Mouse (Mus musculus): ENCODE results near the gene Myzap. TPM values are rescaled to one million over a fixed set of nuclear protein-coding genes. Genes with fewer than 3 reads are reported as not detected.

Myzap gene
- polyA plus RNA-seq, 2 experiments = 1.8 to 2.5 TPM

DNA sequence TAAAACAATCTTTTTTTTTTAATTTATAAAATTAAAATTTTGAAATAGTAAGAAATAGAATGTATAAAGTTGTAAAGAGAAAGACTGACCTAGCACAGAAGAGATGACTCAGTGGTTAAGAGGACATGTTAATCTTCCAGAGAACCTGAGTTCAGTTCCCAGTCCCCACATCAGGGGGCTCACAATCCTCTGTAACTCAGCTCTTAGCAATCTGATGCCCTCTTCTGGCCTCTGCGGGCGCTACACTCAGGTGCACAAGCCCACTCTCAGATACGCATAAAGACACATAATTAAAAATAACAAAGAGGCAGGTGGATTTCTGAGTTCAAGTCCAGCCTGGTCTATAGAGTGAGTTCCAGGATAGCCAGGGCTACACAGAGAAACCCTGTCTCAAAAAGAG, 38.2 kb downstream of the Myzap start:
- no peaks in the 10 kb centered on the region for H3K27me3 ChIP-seq (ENCODE audit: control insufficient read depth, insufficient read depth, low read length)
- 81% methylated on average over 3 of the region's 3 CpGs for WGBS (ENCODE audit: insufficient replicate concordance)

GRCm38 (mm10) chr9:71550176-71550575, 42.0 kb downstream of the Myzap start:
- ATAC-seq (ENCODE audit: insufficient read depth) (no peak), DNase-seq (ENCODE audit: low read depth in 3 of 3, low spot score in 3 of 3) (no peak)
- Histone ChIP-seq H3K9ac (replicated peaks) (no peak overlapping the region), H3K9me3 (ENCODE audit: control insufficient read depth, low read length) (no peaks in the 10 kb centered on the region), H3K4me2 (ENCODE audit: low read depth) (no peak overlapping the region), H3K4me1 (replicated peaks; ENCODE audit: control insufficient read depth in 2 of 2, insufficient read depth in 2 of 2, low read length in 1 of 2) (no peaks in the 10 kb centered on the region), H3K36me3 (replicated peaks; ENCODE audit: control insufficient read depth, insufficient read depth, low read depth) (no peaks in the 10 kb centered on the region), H3K4me3 (ENCODE audit: insufficient read depth in 1 of 2, low read depth in 2 of 2, low read length in 2 of 2) (no peak overlapping the region), H3K27ac (no peak overlapping the region), H3K27me3 (ENCODE audit: control insufficient read depth, insufficient read depth, low read length) (no peaks in the 10 kb centered on the region)
- TF ChIP-seq CTCF (IDR thresholded peaks at IDR 0.05; ENCODE audit: low read depth) (no peak), EP300 (IDR thresholded peaks at IDR 0.05; ENCODE audit: low read depth) (no peak)
- WGBS (ENCODE audit: insufficient replicate concordance) = 66% methylated on average over 8 of the region's 8 CpGs

More for the DNA sequence above, 38.2 kb downstream of the Myzap start:
- Histone ChIP-seq H3K9me3 (ENCODE audit: control insufficient read depth, low read length) (no peaks in the 10 kb centered on the region), H3K27ac (no peak overlapping the region), H3K9ac (replicated peaks) (no peak overlapping the region), H3K36me3 (replicated peaks; ENCODE audit: control insufficient read depth, insufficient read depth, low read depth) (no peaks in the 10 kb centered on the region), H3K4me2 (ENCODE audit: low read depth) (no peak overlapping the region), H3K4me1 (replicated peaks; ENCODE audit: control insufficient read depth in 2 of 2, insufficient read depth in 2 of 2, low read length in 1 of 2) (no peaks in the 10 kb centered on the region), H3K4me3 (ENCODE audit: insufficient read depth in 1 of 2, low read depth in 2 of 2, low read length in 2 of 2) (no peak overlapping the region)
- DNase-seq (ENCODE audit: low read depth in 3 of 3, low spot score in 3 of 3) = no peak
- no peak for TF ChIP-seq CTCF (IDR thresholded peaks at IDR 0.05; ENCODE audit: low read depth)
- TF ChIP-seq EP300 (IDR thresholded peaks at IDR 0.05; ENCODE audit: low read depth) = no peak
- ATAC-seq (ENCODE audit: insufficient read depth) = no peak

GRCm38 (mm10) chr9:71547704-71548275, 44.4 kb downstream of the Myzap start:
- no peak overlapping the region for H3K4me3 ChIP-seq (ENCODE audit: insufficient read depth in 1 of 2, low read depth in 2 of 2, low read length in 2 of 2)
- ATAC-seq (ENCODE audit: insufficient read depth) = no peak
- no peak for DNase-seq (ENCODE audit: low read depth in 3 of 3, low spot score in 3 of 3)
- H3K4me2 ChIP-seq (ENCODE audit: low read depth) = no peak overlapping the region
- H3K36me3 ChIP-seq (replicated peaks; ENCODE audit: control insufficient read depth, insufficient read depth, low read depth) = no peaks in the 10 kb centered on the region
- TF ChIP-seq EP300 (IDR thresholded peaks at IDR 0.05; ENCODE audit: low read depth) (no peak), CTCF (IDR thresholded peaks at IDR 0.05; ENCODE audit: low read depth) (no peak)
- H3K4me1 ChIP-seq (replicated peaks; ENCODE audit: control insufficient read depth in 2 of 2, insufficient read depth in 2 of 2, low read length in 1 of 2) = no peaks in the 10 kb centered on the region
- no peaks in the 10 kb centered on the region for H3K27me3 ChIP-seq (ENCODE audit: control insufficient read depth, insufficient read depth, low read length)
- 63% methylated on average over 10 of the region's 10 CpGs for WGBS (ENCODE audit: insufficient replicate concordance)
- no peaks in the 10 kb centered on the region for H3K9me3 ChIP-seq (ENCODE audit: control insufficient read depth, low read length)
- H3K27ac ChIP-seq = no peak overlapping the region
- no peak overlapping the region for H3K9ac ChIP-seq (replicated peaks)

DNA sequence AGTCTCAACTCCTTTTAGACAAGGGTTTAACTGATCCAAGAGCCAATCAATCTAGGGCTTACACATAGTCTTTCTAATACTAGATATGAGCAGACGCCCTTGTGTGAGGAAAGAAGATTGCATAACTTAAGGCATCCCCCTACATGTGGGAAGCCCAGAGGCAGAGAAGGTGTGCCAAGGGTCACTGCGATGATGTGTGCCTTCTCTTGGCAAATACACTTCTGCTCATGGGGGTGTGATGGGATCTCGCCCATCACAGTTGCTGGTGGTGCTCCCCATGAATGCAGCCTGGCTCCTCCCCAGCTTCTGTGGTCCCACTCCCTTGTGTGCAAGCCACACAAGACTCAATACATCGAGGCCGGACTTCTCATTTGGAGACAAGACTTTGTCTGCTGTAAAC, 47.3 kb downstream of the Myzap start:
- Histone ChIP-seq H3K4me2 (ENCODE audit: low read depth) (no peak overlapping the region), H3K4me1 (replicated peaks; ENCODE audit: control insufficient read depth in 2 of 2, insufficient read depth in 2 of 2, low read length in 1 of 2) (no peaks in the 10 kb centered on the region), H3K27ac (no peak overlapping the region), H3K27me3 (ENCODE audit: control insufficient read depth, insufficient read depth, low read length) (no peaks in the 10 kb centered on the region), H3K4me3 (ENCODE audit: insufficient read depth in 1 of 2, low read depth in 2 of 2, low read length in 2 of 2) (no peak overlapping the region), H3K36me3 (replicated peaks; ENCODE audit: control insufficient read depth, insufficient read depth, low read depth) (no peaks in the 10 kb centered on the region), H3K9ac (replicated peaks) (no peak overlapping the region), H3K9me3 (ENCODE audit: control insufficient read depth, low read length) (no peaks in the 10 kb centered on the region)
- no peak for ATAC-seq (ENCODE audit: insufficient read depth)
- 60% methylated on average over 5 of the region's 5 CpGs for WGBS (ENCODE audit: insufficient replicate concordance)
- TF ChIP-seq EP300 (IDR thresholded peaks at IDR 0.05; ENCODE audit: low read depth) (no peak), CTCF (IDR thresholded peaks at IDR 0.05; ENCODE audit: low read depth) (no peak)
- no peak for DNase-seq (ENCODE audit: low read depth in 3 of 3, low spot score in 3 of 3)

- no peak overlapping the region for H3K4me2 ChIP-seq (ENCODE audit: low read depth)
- H3K9ac ChIP-seq (replicated peaks) = no peak overlapping the region
- H3K27ac ChIP-seq = no peak overlapping the region
- no peaks in the 10 kb centered on the region for H3K4me1 ChIP-seq (replicated peaks; ENCODE audit: control insufficient read depth in 2 of 2, insufficient read depth in 2 of 2, low read length in 1 of 2)
- H3K27me3 ChIP-seq (ENCODE audit: control insufficient read depth, insufficient read depth, low read length) = no peaks in the 10 kb centered on the region
- TF ChIP-seq EP300 (IDR thresholded peaks at IDR 0.05; ENCODE audit: low read depth) = no peak
- TF ChIP-seq CTCF (IDR thresholded peaks at IDR 0.05; ENCODE audit: low read depth) = peak; percentile 77
- H3K36me3 ChIP-seq (replicated peaks; ENCODE audit: control insufficient read depth, insufficient read depth, low read depth) = no peaks in the 10 kb centered on the region
- DNase-seq (ENCODE audit: low read depth in 3 of 3, low spot score in 3 of 3) (peak; percentile 20 to 41 (median 33)), ATAC-seq (ENCODE audit: insufficient read depth) (no peak)
- H3K4me3 ChIP-seq (ENCODE audit: insufficient read depth in 1 of 2, low read depth in 2 of 2, low read length in 2 of 2) = no peak overlapping the region
- no peaks in the 10 kb centered on the region for H3K9me3 ChIP-seq (ENCODE audit: control insufficient read depth, low read length)
- WGBS (ENCODE audit: insufficient replicate concordance) = 23% methylated on average over 19 of the region's 19 CpGs
Observed at GRCm38 (mm10) chr9:71543443-71544222, 48.5 kb downstream of the Myzap start.

Measured in liver, embryonic 14.5 days (tissue).